Mouse (Mus musculus) midbrain, embryonic 16.5 days (tissue): Measurements from ENCODE around the gene Atp11b. TPM values are rescaled to one million over a fixed set of nuclear protein-coding genes. Genes with fewer than 3 reads are reported as not detected.

Experiments
- ATAC-seq: fragments of 200-750 bp; cut with Nextera tagmentation; 2 replicates; pipeline ENCODE4 v1.8.0; 2017; ENCODE audit warnings: moderate TSS enrichment
- H3K27ac ChIP-seq: fragments of 300-500 bp; sonication (generic); 2 replicates; pipeline ENCODE4 v1.5.1; 2014; ENCODE audit warnings: mild to moderate bottlenecking, low read length, mixed read lengths
- H3K27me3 ChIP-seq: fragments of 300-500 bp; sonication (generic); 2 replicates; pipeline ENCODE4 v1.6.1; 2014; ENCODE audit warnings: low read depth, low read length, mixed read lengths; ENCODE audit not compliant: control insufficient read depth, insufficient read depth
- H3K36me3 ChIP-seq: fragments of 300-500 bp; sonication (generic); 2 replicates; pipeline ENCODE4 v1.6.1; 2014; ENCODE audit warnings: mild to moderate bottlenecking, low read length, moderate library complexity, mixed read lengths; ENCODE audit not compliant: control insufficient read depth, insufficient read depth
- H3K4me1 ChIP-seq: fragments of 300-500 bp; sonication (generic); 2 replicates; pipeline ENCODE4 v1.6.1; 2014; ENCODE audit warnings: mild to moderate bottlenecking, low read length, mixed read lengths; ENCODE audit not compliant: control insufficient read depth, insufficient read depth
- H3K4me2 ChIP-seq: fragments of 300-500 bp; sonication (generic); 2 replicates; pipeline ENCODE4 v1.6.1; 2014; ENCODE audit warnings: mild to moderate bottlenecking, low read length, mixed read lengths
- H3K4me3 ChIP-seq: fragments of 300-500 bp; sonication (generic); 2 replicates; pipeline ENCODE4 v1.5.1; 2014; ENCODE audit warnings: low read depth, mild to moderate bottlenecking, low read length, moderate library complexity, mixed read lengths
- H3K9ac ChIP-seq: fragments of 300-500 bp; sonication (generic); 2 replicates; pipeline ENCODE4 v1.6.1; 2014; ENCODE audit warnings: low read depth, low read length, mixed read lengths
- H3K9me3 ChIP-seq: fragments of 300-500 bp; sonication (generic); replicated peaks from 2 replicates; pipeline ENCODE4 v1.6.1; 2014; ENCODE audit warnings: mild to moderate bottlenecking, low read length, mixed read lengths; ENCODE audit not compliant: control insufficient read depth, poor library complexity, severe bottlenecking
- WGBS: fragments of 180-500 bp; shearing (Covaris S2); extraction: QIAGEN DNeasy Blood & Tissue Kit; methylation state at CpG from one replicate; pipeline ENCODE4 v1.1.7; 2014; 5-methylcytosine and 5-hydroxymethylcytosine counted together
- polyA plus RNA-seq: library from polyadenylated mRNA; unstranded; fragments of >200 nt; fragmentation: Nextera tagmentation; extraction: Ambion mirVana; gene quantifications from 2 replicates; pipeline ENCODE4 v1.2.1, GENCODE M21; 2015

Gene Atp11b
- polyA plus RNA-seq = 40.0 and 44.3 TPM in 2 replicates

GRCm38 (mm10) chr3:35753825-35754767 is at the start of gene Atp11b:
Gene Atp11b, plus strand, starts transcription at chr3:35754106.
- Histone ChIP-seq H3K9me3 (no peaks in the 10 kb centered on the region), H3K4me2 (peak within 1 kb of the TSS; percentile 70), H3K9ac (peak within 1 kb of the TSS; percentile 95), H3K27ac (peak within 1 kb of the TSS; percentile 87), H3K4me1 (peaks cover 8% of the 10 kb centered on the region), H3K4me3 (peak within 1 kb of the TSS; percentile 96), H3K36me3 (no peaks in the 10 kb centered on the region), H3K27me3 (no peaks in the 10 kb centered on the region)
- under 1% methylated on average over 79 of the region's 114 CpGs for WGBS
- ATAC-seq = peak; percentile 96

- no peaks in the 10 kb centered on the region for H3K27me3 ChIP-seq
- H3K9ac ChIP-seq = no peak overlapping the region
- H3K27ac ChIP-seq = no peak overlapping the region
- H3K4me1 ChIP-seq = no peaks in the 10 kb centered on the region
- ATAC-seq = no peak
- no peak overlapping the region for H3K4me2 ChIP-seq
- H3K36me3 ChIP-seq = no peaks in the 10 kb centered on the region
- H3K9me3 ChIP-seq = no peaks in the 10 kb centered on the region
- WGBS = 79% methylated on average over 4 of the region's 4 CpGs
- no peak overlapping the region for H3K4me3 ChIP-seq
Observed at GRCm38 (mm10) chr3:35704328-35704613, 49.6 kb upstream of the Atp11b start.

- WGBS = 82% methylated on average over 8 of the region's 8 CpGs
- H3K36me3 ChIP-seq = no peaks in the 10 kb centered on the region
- H3K27ac ChIP-seq = no peak overlapping the region
- H3K27me3 ChIP-seq = no peaks in the 10 kb centered on the region
- no peak overlapping the region for H3K4me2 ChIP-seq
- no peaks in the 10 kb centered on the region for H3K9me3 ChIP-seq
- no peak overlapping the region for H3K4me3 ChIP-seq
- no peak for ATAC-seq
- H3K4me1 ChIP-seq = no peaks in the 10 kb centered on the region
- H3K9ac ChIP-seq = no peak overlapping the region
Observed at GRCm38 (mm10) chr3:35719531-35720205, 34.2 kb upstream of the Atp11b start.

GRCm38 (mm10) chr3:35720801-35721200 is 33.1 kb upstream of the Atp11b start:
- no peak for ATAC-seq
- H3K4me3 ChIP-seq = no peak overlapping the region

GRCm38 (mm10) chr3:35721818-35722446 is 32.0 kb upstream of the Atp11b start:
- no peak overlapping the region for H3K9ac ChIP-seq
- no peaks in the 10 kb centered on the region for H3K36me3 ChIP-seq
- H3K4me2 ChIP-seq = no peak overlapping the region
- no peak for ATAC-seq
- no peaks in the 10 kb centered on the region for H3K9me3 ChIP-seq
- 89% methylated on average over 4 of the region's 4 CpGs for WGBS
- no peak overlapping the region for H3K4me3 ChIP-seq
- H3K27me3 ChIP-seq = no peaks in the 10 kb centered on the region
- no peaks in the 10 kb centered on the region for H3K4me1 ChIP-seq
- no peak overlapping the region for H3K27ac ChIP-seq

More at GRCm38 (mm10) chr3:35720801-35721200, 33.1 kb upstream of the Atp11b start:
- Histone ChIP-seq H3K4me2 (no peak overlapping the region), H3K9ac (no peak overlapping the region), H3K27ac (no peak overlapping the region), H3K36me3 (no peaks in the 10 kb centered on the region), H3K9me3 (no peaks in the 10 kb centered on the region), H3K27me3 (no peaks in the 10 kb centered on the region), H3K4me1 (no peaks in the 10 kb centered on the region)
- 81% methylated on average over 3 of the region's 3 CpGs for WGBS

- 93% methylated on average over 7 of the region's 7 CpGs for WGBS
- ATAC-seq = no peak
- H3K27me3 ChIP-seq = no peaks in the 10 kb centered on the region
- no peak overlapping the region for H3K4me3 ChIP-seq
- no peak overlapping the region for H3K27ac ChIP-seq
- no peak overlapping the region for H3K4me2 ChIP-seq
- no peaks in the 10 kb centered on the region for H3K9me3 ChIP-seq
- no peaks in the 10 kb centered on the region for H3K36me3 ChIP-seq
- no peak overlapping the region for H3K9ac ChIP-seq
- H3K4me1 ChIP-seq = no peaks in the 10 kb centered on the region
Observed at GRCm38 (mm10) chr3:35722811-35723210, 31.1 kb upstream of the Atp11b start.

- Histone ChIP-seq H3K9me3 (no peaks in the 10 kb centered on the region), H3K36me3 (no peaks in the 10 kb centered on the region), H3K27me3 (no peaks in the 10 kb centered on the region), H3K4me2 (no peak overlapping the region), H3K9ac (no peak overlapping the region), H3K27ac (no peak overlapping the region), H3K4me3 (no peak overlapping the region), H3K4me1 (no peaks in the 10 kb centered on the region)
- WGBS = 64% methylated on average over 9 of the region's 9 CpGs
- no peak for ATAC-seq
Observed at GRCm38 (mm10) chr3:35723586-35724322, 30.2 kb upstream of the Atp11b start.

- Histone ChIP-seq H3K4me3 (no peak overlapping the region), H3K9ac (no peak overlapping the region), H3K4me2 (no peak overlapping the region), H3K9me3 (no peaks in the 10 kb centered on the region), H3K36me3 (no peaks in the 10 kb centered on the region), H3K4me1 (no peaks in the 10 kb centered on the region), H3K27me3 (no peaks in the 10 kb centered on the region), H3K27ac (no peak overlapping the region)
- ATAC-seq = no peak
- WGBS = 41% methylated on average over 7 of the region's 7 CpGs
Observed at GRCm38 (mm10) chr3:35725096-35725495, 28.8 kb upstream of the Atp11b start.
